Mouse (Mus musculus): ENCODE data around the gene Flot2.
"Not testable (repeated sequence)": the region's sequence is repeated elsewhere in the genome, so short reads cannot be mapped to it uniquely, and the experiment has no call there.

DNA sequence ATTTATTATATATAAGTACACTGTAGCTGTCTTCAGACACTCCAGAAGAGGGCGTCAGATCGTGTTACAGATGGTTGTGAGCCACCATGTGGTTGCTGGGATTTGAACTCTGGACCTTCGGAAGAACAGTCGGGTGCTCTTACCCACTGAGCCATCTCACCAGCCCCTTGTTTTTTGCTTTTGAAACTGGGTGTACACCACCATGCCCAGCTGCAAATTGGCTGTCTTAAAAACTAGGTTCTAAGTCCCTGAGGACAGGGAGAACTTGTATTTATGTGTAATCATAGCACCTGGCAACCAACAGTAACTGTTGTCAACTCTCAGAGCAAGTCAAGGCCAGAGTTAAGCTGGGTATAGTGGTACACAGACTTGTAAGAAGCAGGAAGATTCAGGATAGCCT, 10.9 kb downstream of the Flot2 start:
- TF ChIP-seq POLR2A (IDR thresholded peaks at IDR 0.05; ENCODE audit: control insufficient read depth, low read depth, low read length); CTCF (IDR thresholded peaks at IDR 0.05; ENCODE audit: control insufficient read depth, insufficient read depth, insufficient replicate concordance, low read depth, low read length): not testable (repeated sequence)

All from testis, adult 2 months (tissue).